Mouse (Mus musculus): ENCODE measurements around the gene Ece1. TPM values are rescaled to one million over a fixed set of nuclear protein-coding genes. Genes with fewer than 3 reads are reported as not detected.

Ece1 gene
- polyA plus RNA-seq, 1 experiment from 2014 or later: 25.1 TPM

DNA sequence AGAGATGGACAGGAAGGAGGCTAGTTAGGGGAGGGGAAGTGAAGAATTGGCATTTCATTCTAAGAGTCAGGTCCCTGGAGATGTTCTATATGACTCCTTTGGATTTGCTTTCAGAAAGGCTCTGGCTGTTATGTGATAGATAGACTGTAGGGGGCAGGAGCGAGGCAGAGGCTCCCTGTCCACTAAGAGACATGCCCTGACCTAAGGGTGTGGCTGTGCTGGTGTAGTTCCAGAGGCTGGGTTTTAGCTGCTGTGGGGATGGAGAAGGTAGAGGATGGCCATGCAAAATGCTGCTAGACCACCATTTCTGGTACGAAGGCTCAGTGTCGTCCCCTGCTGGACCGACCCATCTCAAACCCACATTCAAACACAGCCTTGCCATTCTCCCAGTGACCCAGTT, 8.9 kb downstream of the Ece1 start:
- Histone ChIP-seq H3K27me3 (ENCODE audit: control insufficient read depth, insufficient read depth, low read length) (no peaks in the 10 kb centered on the region), H3K4me3 (ENCODE audit: low read depth, low read length) (no peak overlapping the region), H3K9me3 (ENCODE audit: control insufficient read depth, low read length) (no peaks in the 10 kb centered on the region), H3K36me3 (ENCODE audit: control insufficient read depth, insufficient read depth, low read length) (no peaks in the 10 kb centered on the region), H3K27ac (ENCODE audit: low read depth, low read length) (no peak overlapping the region), H3K4me2 (replicated peaks; ENCODE audit: low read depth, low read length) (no peak overlapping the region), H3K4me1 (replicated peaks; ENCODE audit: control insufficient read depth, insufficient read depth, low read length) (peaks cover 12% of the 10 kb centered on the region), H3K9ac (ENCODE audit: low read depth, low read length) (no peak overlapping the region)
- ATAC-seq (ENCODE audit: low FRiP score) (no peak), DNase-seq (ENCODE audit: low spot score) (no peak)
- WGBS: 65% methylated on average over 4 of the region's 4 CpGs

DNA sequence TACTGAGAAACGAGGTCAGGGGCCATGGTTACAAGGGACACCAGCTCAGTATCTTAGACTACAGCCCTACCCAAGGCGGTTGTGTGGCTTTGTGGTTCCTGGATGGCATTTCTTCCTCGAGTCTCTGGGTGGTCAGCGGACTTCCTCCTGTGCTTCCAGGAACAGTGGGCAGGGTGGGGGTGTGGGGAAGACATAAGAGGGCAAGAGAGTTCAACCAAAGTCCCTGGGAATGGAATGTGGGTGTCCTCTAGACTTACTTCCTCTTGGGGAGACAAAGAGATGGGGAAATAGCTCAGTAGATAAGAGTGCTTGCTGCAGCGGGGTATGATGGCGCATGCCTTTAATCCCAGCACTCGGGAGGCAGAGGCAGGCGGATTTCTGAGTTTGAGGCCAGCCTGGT, 9.4 kb downstream of the Ece1 start:
- Histone ChIP-seq H3K4me2 (replicated peaks; ENCODE audit: low read depth, low read length) (no peak overlapping the region), H3K9me3 (ENCODE audit: control insufficient read depth, low read length) (no peaks in the 10 kb centered on the region), H3K4me1 (replicated peaks; ENCODE audit: control insufficient read depth, insufficient read depth, low read length) (peaks cover 7% of the 10 kb centered on the region; the same call in 1 of the 2 replicates), H3K27me3 (ENCODE audit: control insufficient read depth, insufficient read depth, low read length) (no peaks in the 10 kb centered on the region), H3K4me3 (ENCODE audit: low read depth, low read length) (no peak overlapping the region), H3K9ac (ENCODE audit: low read depth, low read length) (no peak overlapping the region), H3K27ac (ENCODE audit: low read depth, low read length) (no peak overlapping the region), H3K36me3 (ENCODE audit: control insufficient read depth, insufficient read depth, low read length) (no peaks in the 10 kb centered on the region)
- DNase-seq (ENCODE audit: low spot score): no peak
- ATAC-seq (ENCODE audit: low FRiP score): no peak
- 88% methylated on average over 8 of the region's 8 CpGs for WGBS

DNA sequence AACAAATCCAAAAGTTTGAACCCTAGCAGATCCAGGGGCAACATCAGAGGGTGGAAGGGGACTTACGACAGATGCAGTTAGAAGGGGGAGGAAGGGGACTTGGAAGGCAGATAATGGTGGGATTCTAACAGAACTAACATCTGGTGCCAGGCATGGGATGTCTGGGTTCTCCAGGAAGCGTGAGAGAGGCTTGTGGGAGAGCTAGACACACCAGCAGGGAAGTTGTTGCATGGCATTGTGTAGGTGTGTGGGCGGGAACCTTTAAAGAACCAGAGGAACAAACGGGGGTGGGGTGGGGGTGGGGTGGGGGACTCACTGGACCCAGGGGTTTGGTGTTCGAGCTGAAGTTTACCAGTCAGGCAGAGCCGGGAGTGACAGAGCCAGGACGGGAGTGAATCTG, 12.3 kb downstream of the Ece1 start:
- Histone ChIP-seq H3K4me1 (replicated peaks; ENCODE audit: control insufficient read depth, insufficient read depth, low read length) (peaks cover 10% of the 10 kb centered on the region), H3K9me3 (ENCODE audit: control insufficient read depth, low read length) (no peaks in the 10 kb centered on the region), H3K4me3 (ENCODE audit: low read depth, low read length) (no peak overlapping the region), H3K4me2 (replicated peaks; ENCODE audit: low read depth, low read length) (no peak overlapping the region), H3K27ac (ENCODE audit: low read depth, low read length) (no peak overlapping the region), H3K9ac (ENCODE audit: low read depth, low read length) (no peak overlapping the region), H3K36me3 (ENCODE audit: control insufficient read depth, insufficient read depth, low read length) (no peaks in the 10 kb centered on the region), H3K27me3 (ENCODE audit: control insufficient read depth, insufficient read depth, low read length) (no peaks in the 10 kb centered on the region)
- DNase-seq (ENCODE audit: low spot score) (no peak), ATAC-seq (ENCODE audit: low FRiP score) (no peak)
- WGBS: 13% methylated on average over 7 of the region's 7 CpGs

DNA sequence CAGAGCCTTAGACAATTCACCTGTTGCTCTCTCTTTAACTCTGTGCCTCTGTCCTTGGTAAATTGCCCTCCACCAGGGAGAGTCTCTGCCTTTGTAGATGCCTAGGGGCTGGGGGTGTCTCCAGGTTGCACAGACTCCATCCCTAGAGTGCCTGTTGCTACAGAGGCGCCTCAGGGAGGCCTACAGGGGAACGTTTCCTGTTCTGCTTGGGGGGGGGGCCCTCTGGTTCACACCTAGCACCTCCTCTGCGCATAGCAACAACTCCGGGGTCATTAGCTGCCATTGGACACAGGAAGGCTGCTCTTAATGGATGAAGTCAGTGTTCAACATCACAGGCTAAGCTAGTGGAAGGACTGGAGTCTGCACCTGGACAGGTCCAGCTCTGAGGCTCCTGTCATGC, 12.8 kb downstream of the Ece1 start:
- Histone ChIP-seq H3K4me3 (ENCODE audit: low read depth, low read length) (no peak overlapping the region), H3K4me2 (replicated peaks; ENCODE audit: low read depth, low read length) (no peak overlapping the region), H3K4me1 (replicated peaks; ENCODE audit: control insufficient read depth, insufficient read depth, low read length) (peaks cover 9% of the 10 kb centered on the region), H3K27ac (ENCODE audit: low read depth, low read length) (no peak overlapping the region), H3K36me3 (ENCODE audit: control insufficient read depth, insufficient read depth, low read length) (no peaks in the 10 kb centered on the region), H3K9me3 (ENCODE audit: control insufficient read depth, low read length) (no peaks in the 10 kb centered on the region), H3K9ac (ENCODE audit: low read depth, low read length) (no peak overlapping the region), H3K27me3 (ENCODE audit: control insufficient read depth, insufficient read depth, low read length) (no peaks in the 10 kb centered on the region)
- no peak for ATAC-seq (ENCODE audit: low FRiP score)
- 54% methylated on average over 4 of the region's 4 CpGs for WGBS
- DNase-seq (ENCODE audit: low spot score): no peak

DNA sequence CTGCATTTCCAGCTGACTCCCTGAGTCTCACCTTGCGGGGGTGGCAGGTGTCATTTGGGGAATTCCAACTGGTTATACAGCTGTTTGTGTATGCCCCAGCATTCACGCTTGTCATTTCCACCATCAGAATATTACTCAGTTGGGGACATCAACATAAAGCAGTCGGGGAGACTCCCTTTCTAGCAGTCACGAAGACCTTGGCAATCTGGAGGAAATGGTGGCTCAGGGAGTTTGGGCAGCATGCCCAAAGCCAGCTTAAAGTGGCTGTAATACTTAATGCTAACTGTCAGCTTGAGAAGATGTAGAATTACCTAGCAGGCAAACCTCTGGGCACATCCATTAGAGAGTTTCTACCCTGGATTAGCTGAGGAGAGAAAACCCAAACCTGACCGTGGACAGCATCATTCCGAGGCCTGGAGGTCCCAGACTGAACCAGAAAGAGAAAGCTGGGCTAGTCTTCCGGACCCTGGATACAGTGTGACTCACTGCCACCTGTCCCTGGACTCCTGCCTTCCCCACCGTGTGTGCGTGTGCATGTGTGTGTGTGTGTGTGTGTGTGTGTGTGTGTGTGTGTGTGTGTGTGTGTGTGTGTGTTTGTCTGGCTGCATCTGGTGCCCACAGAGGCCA, 13.5 kb downstream of the Ece1 start:
- no peak for DNase-seq (ENCODE audit: low spot score)
- no peaks in the 10 kb centered on the region for H3K9me3 ChIP-seq (ENCODE audit: control insufficient read depth, low read length)
- H3K4me1 ChIP-seq (replicated peaks; ENCODE audit: control insufficient read depth, insufficient read depth, low read length): peaks cover 7% of the 10 kb centered on the region; the same call in 1 of the 2 replicates
- no peak overlapping the region for H3K9ac ChIP-seq (ENCODE audit: low read depth, low read length)
- H3K4me2 ChIP-seq (replicated peaks; ENCODE audit: low read depth, low read length): no peak overlapping the region
- H3K27me3 ChIP-seq (ENCODE audit: control insufficient read depth, insufficient read depth, low read length): no peaks in the 10 kb centered on the region
- no peak for ATAC-seq (ENCODE audit: low FRiP score)
- no peak overlapping the region for H3K4me3 ChIP-seq (ENCODE audit: low read depth, low read length)
- no peaks in the 10 kb centered on the region for H3K36me3 ChIP-seq (ENCODE audit: control insufficient read depth, insufficient read depth, low read length)
- no peak overlapping the region for H3K27ac ChIP-seq (ENCODE audit: low read depth, low read length)
- WGBS: 87% methylated on average over 9 of the region's 9 CpGs

DNA sequence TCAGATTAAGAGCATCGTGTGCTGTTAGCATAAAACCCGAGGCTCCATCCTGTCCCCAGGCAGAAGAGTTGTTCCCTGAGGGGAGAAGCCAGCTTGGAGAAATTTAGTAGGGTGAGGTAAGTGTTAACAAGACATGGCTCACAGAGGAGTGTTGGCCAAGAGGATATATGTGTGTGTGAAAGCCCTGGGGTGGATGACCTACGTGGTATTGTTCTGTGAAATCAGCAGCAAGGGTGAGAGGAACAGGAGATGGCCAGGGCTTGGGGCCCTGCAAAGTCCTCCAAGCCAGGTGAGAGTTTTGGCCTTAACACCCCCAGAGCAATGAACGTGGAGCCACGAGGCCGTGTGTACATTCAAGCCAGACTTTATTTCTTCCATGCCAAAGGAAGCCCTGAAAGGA, 14.8 kb downstream of the Ece1 start:
- no peak for ATAC-seq (ENCODE audit: low FRiP score)
- no peak overlapping the region for H3K9ac ChIP-seq (ENCODE audit: low read depth, low read length)

DNA sequence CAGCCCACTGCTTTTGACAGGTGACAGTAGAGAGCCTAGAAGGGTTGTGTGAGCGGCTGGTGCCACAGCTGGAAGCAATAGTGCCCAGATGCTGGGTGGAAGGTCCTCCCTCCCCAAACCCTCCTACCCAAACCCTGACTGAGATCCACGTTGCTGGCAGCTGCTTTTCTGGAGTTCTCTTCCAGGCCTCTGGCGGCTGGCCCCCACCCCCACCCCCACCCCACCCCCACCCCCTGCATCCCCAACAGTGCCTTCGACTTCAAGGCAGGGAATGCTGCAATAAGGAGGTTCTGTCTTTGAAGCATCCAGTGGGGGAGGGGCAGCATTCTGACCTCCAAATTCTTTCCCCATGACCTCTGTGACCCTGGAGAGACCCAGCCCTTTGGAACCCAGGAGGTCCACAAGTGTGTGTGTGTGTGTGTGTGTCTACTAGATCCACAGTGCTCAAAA, 15.4 kb downstream of the Ece1 start:
- DNase-seq (ENCODE audit: low spot score): peak; percentile 46
- Histone ChIP-seq H3K4me1 (replicated peaks; ENCODE audit: control insufficient read depth, insufficient read depth, low read length) (peaks cover 7% of the 10 kb centered on the region; the same call in 1 of the 2 replicates), H3K27ac (ENCODE audit: low read depth, low read length) (no peak overlapping the region), H3K4me3 (ENCODE audit: low read depth, low read length) (no peak overlapping the region), H3K27me3 (ENCODE audit: control insufficient read depth, insufficient read depth, low read length) (no peaks in the 10 kb centered on the region), H3K36me3 (ENCODE audit: control insufficient read depth, insufficient read depth, low read length) (no peaks in the 10 kb centered on the region), H3K9ac (ENCODE audit: low read depth, low read length) (no peak overlapping the region), H3K4me2 (replicated peaks; ENCODE audit: low read depth, low read length) (no peak overlapping the region), H3K9me3 (ENCODE audit: control insufficient read depth, low read length) (no peaks in the 10 kb centered on the region)
- ATAC-seq (ENCODE audit: low FRiP score): no peak
- WGBS: 0% methylated on average over 2 of the region's 4 CpGs

More for the DNA sequence above, 14.8 kb downstream of the Ece1 start:
- Histone ChIP-seq H3K27me3 (ENCODE audit: control insufficient read depth, insufficient read depth, low read length) (no peaks in the 10 kb centered on the region), H3K4me3 (ENCODE audit: low read depth, low read length) (no peak overlapping the region), H3K4me1 (replicated peaks; ENCODE audit: control insufficient read depth, insufficient read depth, low read length) (peaks cover 7% of the 10 kb centered on the region; the same call in 1 of the 2 replicates), H3K9me3 (ENCODE audit: control insufficient read depth, low read length) (no peaks in the 10 kb centered on the region), H3K27ac (ENCODE audit: low read depth, low read length) (no peak overlapping the region), H3K4me2 (replicated peaks; ENCODE audit: low read depth, low read length) (no peak overlapping the region), H3K36me3 (ENCODE audit: control insufficient read depth, insufficient read depth, low read length) (no peaks in the 10 kb centered on the region)
- no peak for DNase-seq (ENCODE audit: low spot score)
- 47% methylated on average over 6 of the region's 6 CpGs for WGBS

DNA sequence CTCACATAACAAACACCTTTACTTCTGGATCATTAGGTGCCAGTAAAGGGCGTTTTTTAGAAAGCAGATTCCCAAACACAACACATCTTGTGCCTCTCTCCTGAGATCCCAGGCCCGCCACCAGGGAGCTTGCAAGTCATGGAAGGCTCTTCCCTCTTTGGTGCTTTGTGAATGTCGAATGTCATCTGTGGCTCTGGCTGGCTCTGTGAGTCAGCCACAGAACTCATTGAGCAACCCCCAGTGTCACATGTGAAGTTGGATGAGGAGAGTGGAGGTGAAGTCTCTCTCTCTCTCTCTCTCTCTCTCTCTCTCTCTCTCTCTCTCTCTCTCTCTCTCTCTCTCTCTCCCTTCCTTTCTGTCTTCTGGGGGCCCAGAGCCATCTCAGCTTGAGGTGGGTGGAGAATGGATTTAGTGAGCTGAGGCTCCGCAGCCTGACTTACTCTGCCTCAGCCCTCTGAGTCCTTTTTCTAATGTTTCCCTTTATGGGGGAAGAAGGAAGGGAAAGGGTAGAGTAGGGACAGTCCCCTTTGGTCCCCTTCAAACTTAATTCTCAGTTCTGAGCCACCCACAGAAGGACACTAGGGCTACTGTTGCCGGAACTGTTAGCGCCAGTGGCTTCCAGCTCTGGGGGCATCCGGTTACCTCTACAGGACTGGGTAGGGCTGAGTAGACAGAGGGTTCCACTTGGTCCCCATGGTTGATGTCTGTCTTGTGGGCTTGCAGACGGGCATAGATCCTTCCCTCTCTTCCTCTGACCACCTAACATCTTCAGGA, 17.5 kb downstream of the Ece1 start:
- 64% methylated on average over 7 of the region's 8 CpGs for WGBS
- Histone ChIP-seq H3K36me3 (ENCODE audit: control insufficient read depth, insufficient read depth, low read length) (no peaks in the 10 kb centered on the region), H3K4me1 (replicated peaks; ENCODE audit: control insufficient read depth, insufficient read depth, low read length) (peaks cover 10% of the 10 kb centered on the region; the same call in 1 of the 2 replicates), H3K9ac (ENCODE audit: low read depth, low read length) (no peak overlapping the region), H3K9me3 (ENCODE audit: control insufficient read depth, low read length) (no peaks in the 10 kb centered on the region), H3K4me3 (ENCODE audit: low read depth, low read length) (no peak overlapping the region), H3K4me2 (replicated peaks; ENCODE audit: low read depth, low read length) (no peak overlapping the region), H3K27ac (ENCODE audit: low read depth, low read length) (no peak overlapping the region), H3K27me3 (ENCODE audit: control insufficient read depth, insufficient read depth, low read length) (no peaks in the 10 kb centered on the region)
- ATAC-seq (ENCODE audit: low FRiP score) (no peak), DNase-seq (ENCODE audit: low spot score) (no peak)

DNA sequence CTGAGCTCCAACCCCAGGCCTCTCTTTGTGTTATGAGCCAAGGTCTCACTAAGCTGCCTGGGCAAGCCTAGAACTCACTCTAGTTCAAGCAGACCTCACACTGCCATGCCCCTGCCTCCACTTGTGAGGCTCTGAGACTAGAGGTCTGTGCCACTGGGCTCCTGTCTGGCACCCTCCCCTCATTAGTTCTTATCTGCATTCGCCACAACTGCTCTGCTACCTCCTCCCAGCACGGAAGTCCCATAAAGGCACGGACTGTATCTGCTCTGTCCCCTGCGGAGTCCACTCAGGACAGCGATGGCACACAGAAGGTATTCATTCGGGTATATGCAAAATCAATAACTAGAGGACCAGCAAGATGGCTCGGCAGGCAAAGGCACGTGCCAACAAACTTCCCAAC, 19.4 kb downstream of the Ece1 start:
- H3K4me2 ChIP-seq (replicated peaks; ENCODE audit: low read depth, low read length): no peak overlapping the region
- H3K9me3 ChIP-seq (ENCODE audit: control insufficient read depth, low read length): no peaks in the 10 kb centered on the region
- no peak overlapping the region for H3K4me3 ChIP-seq (ENCODE audit: low read depth, low read length)
- no peak overlapping the region for H3K27ac ChIP-seq (ENCODE audit: low read depth, low read length)
- ATAC-seq (ENCODE audit: low FRiP score) (no peak), DNase-seq (ENCODE audit: low spot score) (no peak)
- WGBS: 86% methylated on average over 8 of the region's 8 CpGs
- H3K27me3 ChIP-seq (ENCODE audit: control insufficient read depth, insufficient read depth, low read length): no peaks in the 10 kb centered on the region
- H3K4me1 ChIP-seq (replicated peaks; ENCODE audit: control insufficient read depth, insufficient read depth, low read length): peaks cover 8% of the 10 kb centered on the region; the same call in 1 of the 2 replicates
- no peaks in the 10 kb centered on the region for H3K36me3 ChIP-seq (ENCODE audit: control insufficient read depth, insufficient read depth, low read length)
- H3K9ac ChIP-seq (ENCODE audit: low read depth, low read length): no peak overlapping the region

Data from hindbrain, embryonic 11.5 days (tissue).